ENCODE assay signal across 9 mouse cellular contexts in the genomic region with DNA sequence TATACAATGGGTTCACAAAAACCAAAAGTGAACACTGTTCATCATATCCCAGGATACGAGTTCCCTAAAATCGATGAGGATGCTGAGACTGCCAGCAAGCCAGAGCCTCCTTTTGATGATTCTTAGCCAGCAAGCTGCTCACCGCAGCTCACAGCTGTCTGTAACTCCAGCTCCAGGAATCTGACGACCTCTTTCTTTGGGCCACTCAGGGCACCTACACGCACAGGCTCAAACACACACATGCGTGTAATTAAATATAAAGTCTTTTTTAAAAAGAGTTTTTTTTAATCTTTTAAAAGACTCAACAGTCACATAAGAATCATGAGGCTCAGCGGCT.
A peak's percentile ranks its signal among the peaks of the same experiment; 100 is the strongest.
DNase-seq lines count a peak whose midpoint lies in the region; ATAC-seq and TF ChIP-seq lines count a peak whose summit lies in the region.
"Had no signal": no experiment of that assay in that cellular context is flagged by ENCODE, and none has a peak within 500 bp of the region (broad histone marks: within the 10 kb centered on the region; RNA-seq: fewer than 3 reads in every experiment).

No protein-coding gene starts in this region.

- no peak for ATAC-seq in liver, embryonic 12.5 days
- ATAC-seq in stomach, postnatal 0 days (ENCODE audit: low FRiP score, low TSS enrichment) = no peak
- ATAC-seq in activated CD4-positive, CD25-positive, alpha-beta regulatory T cell, adult 4 months = no peak

- peak overlapping the region; percentile 63; the same call in 1 of the 2 replicates for H3K4me3 ChIP-seq in heart, embryonic 10.5 days
- H3K4me3 ChIP-seq in spleen, adult 2 months (ENCODE audit: extremely low read depth, insufficient read depth, insufficient read length) = no peak overlapping the region; the same call in 1 of the 2 replicates
- H3K4me3 ChIP-seq in liver, embryonic 12.5 days = peak overlapping the region; percentile 51; the same call in 1 of the 2 replicates
- H3K4me3 ChIP-seq in stomach, postnatal 0 days (ENCODE audit: low read depth, low read length) = peak overlapping the region; percentile 42; the same call in 1 of the 2 replicates

- no peak for TF ChIP-seq EP300 in stomach, postnatal 0 days (optimal IDR thresholded peaks at IDR 0.05)

- H3K27ac ChIP-seq in heart, embryonic 10.5 days = no peak overlapping the region
- H3K27ac ChIP-seq in spleen, adult 2 months (ENCODE audit: insufficient read depth, low read length) = peak overlapping the region; percentile 7
- H3K27ac ChIP-seq in liver, embryonic 12.5 days = no peak overlapping the region
- peak overlapping the region; percentile 70; the same call in 1 of the 2 replicates for H3K27ac ChIP-seq in stomach, postnatal 0 days (replicated peaks)

- intact Hi-C loops in heart, postnatal 36 days (cut with DNase I) = no loop called here

- H3K36me3 ChIP-seq in heart, embryonic 10.5 days = no peaks in the 10 kb centered on the region
- H3K36me3 ChIP-seq in spleen, adult 2 months (ENCODE audit: control insufficient read depth, insufficient read depth, low read length) = no peaks in the 10 kb centered on the region
- no peaks in the 10 kb centered on the region for H3K36me3 ChIP-seq in liver, embryonic 12.5 days
- H3K36me3 ChIP-seq in stomach, postnatal 0 days (ENCODE audit: control insufficient read depth, insufficient read depth, low read length) = no peaks in the 10 kb centered on the region

- no peak overlapping the region for H3K9ac ChIP-seq in liver, embryonic 12.5 days
- H3K9ac ChIP-seq in stomach, postnatal 0 days (ENCODE audit: low read length) = no peak overlapping the region

- WGBS in heart, embryonic 10.5 days = 71% methylated on average over 7 of the region's 7 CpGs
- WGBS in spleen, adult 2 months = 20% methylated on average over 7 of the region's 7 CpGs
- WGBS in liver, embryonic 12.5 days (ENCODE audit: insufficient replicate concordance) = 55% methylated on average over 7 of the region's 7 CpGs
- 30% methylated on average over 7 of the region's 7 CpGs for WGBS in stomach, postnatal 0 days

- H3K9me3 ChIP-seq in heart, embryonic 10.5 days = no peaks in the 10 kb centered on the region
- H3K9me3 ChIP-seq in liver, embryonic 12.5 days (replicated peaks) = no peaks in the 10 kb centered on the region
- no peaks in the 10 kb centered on the region for H3K9me3 ChIP-seq in stomach, postnatal 0 days (ENCODE audit: control insufficient read depth, low read length)

- DNase-seq in heart, embryonic 10.5 days (ENCODE audit: low spot score) = no peak
- no peak for DNase-seq in heart, postnatal 36 days
- no peak for DNase-seq in spleen, adult 2 months (ENCODE audit: low read depth in 1 of 2, low spot score in 2 of 2)
- DNase-seq in spleen, postnatal 4 days (ENCODE audit: low spot score in 2 of 2) = no peak
- DNase-seq in stomach, postnatal 0 days (ENCODE audit: low spot score) = no peak
- no peak for DNase-seq in adrenal gland, postnatal 10 days
- DNase-seq: right cerebral cortex, adult 18-20 months had no signal

- no peak for TF ChIP-seq POLR2A in spleen, adult 2 months (IDR thresholded peaks at IDR 0.05; ENCODE audit: low read depth, low read length)

- TF ChIP-seq CTCF in spleen, adult 2 months (IDR thresholded peaks at IDR 0.05; ENCODE audit: extremely low read depth, insufficient read depth, insufficient read length, insufficient replicate concordance) = no peak
- no peak for TF ChIP-seq CTCF in stomach, postnatal 0 days (IDR thresholded peaks at IDR 0.05; ENCODE audit: low read depth)

- H3K4me2 ChIP-seq in liver, embryonic 12.5 days = peak overlapping the region; percentile 72
- peak overlapping the region; percentile 70 for H3K4me2 ChIP-seq in stomach, postnatal 0 days (replicated peaks; ENCODE audit: low read depth)

- H3K27me3 ChIP-seq in heart, embryonic 10.5 days (ENCODE audit: insufficient read depth, poor library complexity, severe bottlenecking) = no peaks in the 10 kb centered on the region
- no peaks in the 10 kb centered on the region for H3K27me3 ChIP-seq in spleen, adult 2 months (ENCODE audit: control insufficient read depth, insufficient read depth, low read length)
- H3K27me3 ChIP-seq in liver, embryonic 12.5 days (replicated peaks) = no peaks in the 10 kb centered on the region
- no peaks in the 10 kb centered on the region for H3K27me3 ChIP-seq in stomach, postnatal 0 days (ENCODE audit: control insufficient read depth, insufficient read depth, low read length)

- peaks cover 19% of the 10 kb centered on the region for H3K4me1 ChIP-seq in heart, embryonic 10.5 days
- peaks cover 22% of the 10 kb centered on the region; the same call in 1 of the 2 replicates for H3K4me1 ChIP-seq in spleen, adult 2 months (ENCODE audit: control insufficient read depth, insufficient read depth, insufficient read length)
- peaks cover 26% of the 10 kb centered on the region for H3K4me1 ChIP-seq in liver, embryonic 12.5 days
- H3K4me1 ChIP-seq in stomach, postnatal 0 days (replicated peaks; ENCODE audit: control insufficient read depth, insufficient read depth) = no peaks in the 10 kb centered on the region

Comparison
In these comparisons a context has a peak if more than half of its experiments do, and no peak if none do; other contexts are left out.
1. H3K27ac ChIP-seq: peak in spleen, adult 2 months (single experiment) and stomach, postnatal 0 days (single experiment); none in heart, embryonic 10.5 days (single experiment) and liver, embryonic 12.5 days (single experiment).